Mouse (Mus musculus) ovary, postnatal 14 days (tissue): ENCODE measurements around the gene 4930590J08Rik.

Experiments used
- DNase-seq: peaks from one replicate; pipeline ENCODE4 v3.0.0; 2022; ENCODE audit warnings: low spot score

4930590J08Rik gene

GRCm38 (mm10) chr6:91963429-91963828 lies 60.8 kb downstream of the 4930590J08Rik start:
- no peak for DNase-seq

GRCm38 (mm10) chr6:91965060-91965459 lies 62.5 kb downstream of the 4930590J08Rik start:
- no peak for DNase-seq

- DNase-seq: no peak
Observed at GRCm38 (mm10) chr6:91966006-91966405, 63.4 kb downstream of the 4930590J08Rik start.

- peak; percentile 18 for DNase-seq
Observed at GRCm38 (mm10) chr6:91972201-91972646, 69.6 kb downstream of the 4930590J08Rik start.

GRCm38 (mm10) chr6:91973972-91974371 lies 71.4 kb downstream of the 4930590J08Rik start:
- DNase-seq: no peak

GRCm38 (mm10) chr6:91978371-91979300 lies 76.0 kb downstream of the 4930590J08Rik start, which contains the start of gene Fgd5:
Fgd5 (plus strand) TSS chr6:91978878.
- DNase-seq: no peak

- no peak for DNase-seq
Observed at GRCm38 (mm10) chr6:91979301-91979996, 76.8 kb downstream of the 4930590J08Rik start.

GRCm38 (mm10) chr6:91980011-91980410 lies 77.4 kb downstream of the 4930590J08Rik start:
- DNase-seq: no peak

- no peak for DNase-seq
Observed at GRCm38 (mm10) chr6:91990101-91990500, 87.5 kb downstream of the 4930590J08Rik start.

GRCm38 (mm10) chr6:91992823-91993222 lies 90.2 kb downstream of the 4930590J08Rik start:
- DNase-seq: no peak

GRCm38 (mm10) chr6:91993795-91994505 lies 91.3 kb downstream of the 4930590J08Rik start:
- DNase-seq: no peak

GRCm38 (mm10) chr6:91996072-91996471 lies 93.5 kb downstream of the 4930590J08Rik start:
- DNase-seq: no peak
